Mouse (Mus musculus) adrenal gland, adult 8-10 months (tissue): ENCODE results near the gene Med25. TPM values are rescaled to one million over a fixed set of nuclear protein-coding genes. Genes with fewer than 3 reads are reported as not detected.

Source experiments
- DNase-seq: peaks from one replicate; pipeline ENCODE4 v3.0.0; 2022
- total RNA-seq, 4 experiments: library from RNA; stranded (reverse); gene quantifications; 2 replicates each; pipeline ENCODE4 v1.2.4; 2022

Med25 gene
- total RNA-seq, result 100 to 1,000 TPM in 2 of 4 experiments, 10 to 100 TPM in 2; 85.0 to 118 (median 96.5) TPM

DNA sequence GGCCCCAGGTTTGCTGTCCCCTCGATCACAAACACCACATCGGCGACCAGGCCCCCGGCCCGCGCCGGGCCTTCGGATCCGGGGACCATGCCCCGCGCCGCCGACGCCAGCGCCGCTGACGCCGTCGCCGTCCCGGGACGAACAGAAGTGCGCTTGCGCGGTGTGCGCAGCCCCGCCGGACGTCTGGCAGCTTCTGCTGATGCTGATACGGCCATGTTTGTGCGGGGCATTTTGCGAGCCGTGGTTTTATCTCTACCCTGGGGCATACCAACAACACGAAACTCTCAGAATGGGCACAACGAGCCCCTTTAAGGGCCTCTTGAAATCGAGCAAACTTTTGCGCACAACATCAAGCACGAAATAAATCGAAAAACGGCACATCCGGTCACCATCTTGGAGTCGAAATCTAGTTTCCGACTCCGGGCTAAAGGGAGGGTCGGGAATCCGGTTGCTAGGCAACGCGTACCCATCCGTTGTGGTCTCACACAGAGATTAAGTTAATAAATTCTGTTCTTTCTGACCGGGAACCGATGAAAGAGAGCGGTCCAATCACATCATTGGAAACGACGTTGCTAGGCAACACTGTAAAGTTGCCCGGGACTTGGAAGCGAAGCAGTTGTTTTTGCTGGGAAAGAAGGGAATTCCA lies at the start of gene Med25:
Med25 (minus strand) TSS at position 437 of the 646 bp plus-strand sequence.
- DNase-seq, result peak; percentile 92

DNA sequence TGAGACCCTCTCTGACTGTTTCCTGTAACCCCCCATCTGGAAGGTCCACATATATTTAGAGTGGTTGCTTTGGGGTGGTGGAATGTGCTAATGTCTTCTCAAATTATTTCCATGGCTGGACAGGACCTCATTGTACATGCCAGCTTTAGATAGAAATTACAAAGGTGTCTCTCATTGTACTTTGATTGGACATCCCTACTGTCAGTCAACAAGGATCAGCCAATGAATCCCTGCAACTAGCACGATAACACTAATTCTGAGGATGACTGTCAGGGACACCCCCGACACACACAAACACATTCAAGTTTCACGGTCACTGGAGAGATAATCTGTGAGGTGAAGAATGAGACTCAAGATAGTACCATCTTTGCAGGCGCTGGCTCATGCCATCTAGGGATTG lies 46.2 kb upstream of the Med25 start:
- no peak for DNase-seq

DNA sequence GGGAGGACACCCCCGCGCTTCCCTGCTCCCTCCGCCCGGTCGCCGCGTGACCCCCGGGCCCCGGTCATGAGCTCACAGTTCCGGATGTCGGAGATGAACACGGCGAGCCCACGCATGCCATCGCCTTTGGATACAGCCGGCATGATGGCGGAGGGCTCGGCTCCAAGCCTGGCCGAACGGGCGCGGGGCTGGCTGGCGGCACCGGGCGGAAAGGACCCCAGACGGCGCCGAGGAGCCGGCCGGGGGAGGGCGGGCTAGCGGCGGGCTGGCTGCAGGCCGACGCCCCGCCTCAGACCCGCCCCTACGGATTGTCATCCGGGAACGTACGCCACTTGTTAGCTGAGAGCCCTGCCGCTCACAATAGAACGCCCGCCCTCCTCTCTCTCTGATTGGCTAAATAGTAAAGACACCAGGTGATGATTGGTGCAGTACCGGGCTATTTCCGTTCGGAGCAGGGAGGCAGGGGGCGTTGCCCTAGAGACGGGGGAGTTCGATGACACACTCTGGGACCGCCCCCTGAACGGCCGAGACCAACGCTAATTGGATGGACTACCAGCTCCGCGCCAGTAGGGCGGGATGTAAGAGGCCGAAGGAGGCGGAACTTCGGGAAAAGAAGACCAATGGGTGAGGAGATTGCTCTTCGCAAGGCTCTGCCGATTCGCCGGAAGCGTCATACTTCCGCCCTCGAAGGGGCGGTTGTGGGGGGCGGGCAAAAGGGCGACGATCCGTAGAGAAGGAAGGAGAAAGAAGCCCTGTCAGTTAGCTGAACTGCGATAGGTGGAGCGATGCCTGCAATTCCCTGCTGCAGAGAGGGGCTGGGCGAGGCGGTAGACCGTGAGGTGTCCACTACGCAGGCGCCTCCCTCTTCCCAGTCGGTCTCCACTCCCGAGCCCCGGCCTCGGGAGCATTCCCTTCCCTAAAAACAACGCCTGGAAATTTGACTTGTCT lies 37.0 kb upstream of the Med25 start, which contains the start of gene Ap2a1:
Ap2a1 (minus strand) TSS at position 293 of the 948 bp plus-strand sequence.
- peak; percentile 100 for DNase-seq

DNA sequence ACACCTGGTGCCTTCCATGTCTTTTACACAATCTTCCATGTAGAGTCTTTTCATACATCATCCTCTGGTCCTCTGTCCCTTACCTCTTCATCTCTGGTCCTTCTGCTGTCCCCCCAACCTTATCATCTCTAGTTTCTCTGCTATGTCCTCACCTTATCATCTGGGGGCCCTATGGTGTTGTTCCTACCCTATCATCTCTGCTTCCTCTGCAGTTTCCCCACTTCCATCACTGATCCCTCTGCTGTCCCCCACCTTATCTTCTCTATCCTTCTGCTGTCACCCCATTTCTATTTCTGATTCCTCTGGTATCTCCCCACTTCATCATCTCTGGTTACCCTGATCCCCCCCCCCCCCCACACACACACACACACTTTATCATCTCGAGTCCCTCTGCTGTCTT lies 36.1 kb upstream of the Med25 start:
- DNase-seq, result no peak

DNA sequence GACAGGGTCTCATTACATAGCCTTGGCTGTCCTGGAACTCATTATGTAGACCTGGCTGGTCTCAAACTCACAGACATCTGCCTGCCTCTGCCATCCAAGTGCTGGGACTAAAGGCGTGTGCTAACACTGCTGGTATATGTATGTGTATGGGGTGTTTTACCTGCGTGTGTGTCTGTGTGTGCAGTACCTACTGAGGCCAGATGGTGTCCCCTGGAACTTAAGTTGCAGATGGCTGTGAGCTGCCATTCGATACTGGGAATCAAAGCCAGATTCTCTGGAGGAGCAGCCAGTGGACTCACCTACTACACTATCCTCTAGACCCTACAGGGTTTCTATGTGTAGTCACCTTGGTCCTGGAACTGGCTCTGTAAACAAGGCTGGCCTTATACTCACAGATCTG lies 33.0 kb upstream of the Med25 start:
- DNase-seq, result no peak

DNA sequence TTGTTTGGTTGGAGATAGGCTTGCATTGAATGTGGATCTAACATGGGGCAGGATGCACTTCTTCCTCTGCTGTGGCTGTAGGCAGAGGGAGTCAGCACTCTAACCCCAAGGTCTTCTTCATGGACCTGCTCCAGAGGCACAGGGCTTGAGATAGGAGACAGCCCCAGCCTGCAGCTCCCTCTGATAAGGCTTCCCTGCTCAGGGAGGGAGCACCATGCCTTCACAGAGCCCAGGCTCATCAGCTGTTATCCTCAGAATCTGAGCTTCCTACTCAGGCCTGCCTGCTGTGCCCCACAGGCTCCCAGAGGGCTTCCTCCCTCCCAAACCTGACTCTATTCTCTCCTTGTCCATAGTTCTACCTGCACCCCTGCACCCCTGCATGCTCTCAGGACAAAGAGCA lies 30.0 kb upstream of the Med25 start:
- no peak for DNase-seq

DNA sequence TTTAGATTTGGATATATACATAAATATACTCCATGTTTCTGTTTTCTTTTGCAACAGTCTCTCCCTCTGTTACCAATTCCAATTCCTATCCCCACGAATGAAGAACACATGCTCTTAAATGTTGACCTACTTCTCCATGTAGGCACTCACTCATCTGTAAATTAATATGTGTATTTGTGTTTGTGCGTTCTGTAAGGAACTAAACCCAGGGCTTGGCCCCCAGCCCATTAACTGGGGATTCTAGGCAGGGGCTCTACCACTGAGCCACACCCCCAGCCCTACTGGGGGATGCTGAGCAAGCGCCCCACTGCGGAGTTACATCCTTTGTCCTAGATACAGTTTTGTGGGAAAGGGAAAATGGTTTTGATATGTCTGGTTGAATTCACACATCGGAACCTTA lies 26.6 kb upstream of the Med25 start:
- DNase-seq, result no peak

DNA sequence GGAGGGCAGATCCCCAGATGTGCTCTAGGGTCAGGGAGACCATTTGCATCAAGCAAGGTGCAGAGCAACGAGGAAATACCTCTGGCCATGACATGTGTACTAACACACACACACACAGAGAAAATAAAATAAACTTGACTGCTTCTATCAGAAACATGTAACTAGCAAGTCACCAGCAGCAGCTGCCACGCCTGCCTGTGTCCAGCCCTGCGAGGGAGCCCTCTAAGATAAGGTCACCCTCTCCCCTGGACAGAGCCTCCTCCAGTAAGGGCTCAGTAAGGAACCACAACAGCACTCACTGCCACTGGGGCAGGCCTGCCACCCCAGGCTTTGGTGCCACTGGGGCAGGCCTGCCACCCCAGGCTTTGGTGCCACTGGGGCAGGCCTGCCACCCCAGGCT lies 25.7 kb upstream of the Med25 start:
- no peak for DNase-seq

DNA sequence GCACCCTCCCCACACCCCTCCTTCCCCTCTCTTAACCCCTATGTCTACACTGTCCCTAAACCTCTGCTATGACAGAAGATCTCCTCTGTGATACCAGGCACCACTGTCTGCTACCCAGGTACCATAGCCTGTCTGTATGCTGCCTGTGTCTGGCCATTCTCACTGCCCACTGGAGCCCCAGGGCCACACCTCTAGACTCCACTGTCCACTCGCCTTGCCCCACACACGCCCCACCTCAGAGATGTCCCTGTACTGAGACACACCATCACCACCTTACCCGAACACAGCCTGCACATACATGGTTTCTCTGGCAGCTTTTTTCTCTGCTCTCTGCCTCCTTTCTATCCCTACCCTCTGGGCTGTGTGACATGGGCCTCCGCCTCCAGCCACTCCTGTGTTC lies 24.4 kb upstream of the Med25 start:
- DNase-seq, result no peak

DNA sequence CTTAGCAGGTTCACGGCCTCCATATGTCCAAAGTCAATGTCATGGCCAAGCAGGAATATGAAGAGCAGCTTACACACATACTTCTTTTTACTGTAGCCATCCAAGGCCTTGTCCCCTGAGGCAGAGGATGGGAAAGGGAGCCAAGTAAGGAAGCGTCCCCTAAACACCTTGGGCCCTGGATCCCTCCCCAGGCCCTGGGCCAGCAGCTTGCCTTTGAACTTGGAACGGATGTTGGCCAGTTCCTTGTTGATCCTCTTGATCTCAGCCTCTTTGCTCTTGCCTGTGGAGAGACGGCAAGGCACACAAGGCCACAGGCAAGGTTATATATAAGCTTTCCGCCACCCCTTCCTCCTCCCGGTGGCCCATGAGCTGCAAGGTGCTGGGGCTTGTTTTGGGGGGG lies 23.7 kb upstream of the Med25 start:
- no peak for DNase-seq

DNA sequence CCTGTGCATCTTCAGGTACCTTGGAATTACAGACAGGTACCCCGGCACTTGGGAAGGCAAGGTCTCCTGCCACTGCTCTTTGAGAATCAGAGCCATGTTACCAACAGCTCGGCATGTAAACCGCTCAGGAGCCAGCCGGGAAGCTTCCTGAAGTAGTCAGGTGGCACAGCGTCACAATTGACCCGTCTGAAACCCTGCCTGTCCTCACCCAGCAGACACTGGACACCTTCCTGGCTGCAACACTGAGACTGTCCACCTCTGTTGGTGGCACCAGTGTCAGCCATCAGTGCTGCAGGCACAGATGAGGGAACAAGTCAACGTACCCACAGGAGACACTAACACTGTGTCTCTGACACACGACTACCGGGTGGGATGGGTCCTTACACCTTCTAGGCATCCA lies 22.8 kb upstream of the Med25 start:
- DNase-seq, result no peak

DNA sequence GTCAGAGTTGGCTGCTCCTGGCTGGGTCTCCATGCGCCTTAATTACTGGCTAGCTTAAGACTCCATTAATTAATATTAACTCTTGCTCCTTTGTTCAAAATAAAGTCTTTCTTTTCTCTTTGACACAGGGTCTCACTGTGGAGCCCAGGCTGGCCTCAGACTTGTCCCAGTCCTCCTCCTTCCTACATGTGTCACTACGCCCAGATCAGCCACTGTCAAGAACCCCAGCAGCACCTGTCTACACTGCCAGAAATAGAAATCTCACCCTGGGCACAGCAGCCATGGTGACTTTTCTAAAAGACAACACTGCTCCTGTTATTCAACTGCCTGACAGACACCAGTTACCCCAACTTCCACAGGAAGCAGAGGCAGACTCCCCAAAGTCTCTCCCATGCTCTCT lies 21.9 kb upstream of the Med25 start:
- DNase-seq, result no peak

DNA sequence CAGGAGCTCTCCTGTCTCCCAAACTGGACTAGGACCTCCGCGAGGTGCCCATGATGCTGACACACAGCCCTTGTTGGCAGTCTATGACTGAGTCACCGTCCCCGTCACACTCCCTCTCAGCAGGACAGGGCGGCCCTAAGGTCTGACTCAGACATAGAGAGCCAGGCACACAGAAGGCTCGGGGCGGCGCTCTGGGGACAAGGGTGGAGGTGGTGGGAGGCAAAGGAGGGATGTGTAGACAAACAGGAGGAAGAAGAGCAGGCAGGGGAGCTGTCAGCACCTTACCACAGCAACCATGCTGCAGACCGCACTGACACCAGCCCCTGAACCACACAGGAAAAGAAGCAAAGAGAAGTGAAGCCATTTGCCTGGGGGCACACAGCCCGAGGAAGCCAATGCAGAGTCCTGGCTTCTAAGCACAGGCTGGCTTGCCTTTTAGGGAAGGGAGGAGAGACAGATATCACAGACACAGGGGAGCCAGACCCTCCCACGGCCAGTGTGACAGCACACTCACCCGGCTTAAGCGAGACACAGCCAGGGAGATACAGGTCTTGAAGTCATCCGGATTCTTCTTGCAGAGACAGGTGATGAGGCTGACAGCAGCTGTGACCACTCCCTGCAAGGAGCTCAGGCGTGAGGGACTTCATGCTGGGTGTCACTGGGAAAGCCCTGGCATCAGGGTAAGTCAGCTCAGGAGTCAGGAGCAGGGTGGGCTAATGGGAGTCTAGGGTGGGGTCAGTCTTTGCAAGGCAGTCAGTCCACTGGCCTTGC lies 16.4 kb upstream of the Med25 start:
- DNase-seq, result peak; percentile 83

DNA sequence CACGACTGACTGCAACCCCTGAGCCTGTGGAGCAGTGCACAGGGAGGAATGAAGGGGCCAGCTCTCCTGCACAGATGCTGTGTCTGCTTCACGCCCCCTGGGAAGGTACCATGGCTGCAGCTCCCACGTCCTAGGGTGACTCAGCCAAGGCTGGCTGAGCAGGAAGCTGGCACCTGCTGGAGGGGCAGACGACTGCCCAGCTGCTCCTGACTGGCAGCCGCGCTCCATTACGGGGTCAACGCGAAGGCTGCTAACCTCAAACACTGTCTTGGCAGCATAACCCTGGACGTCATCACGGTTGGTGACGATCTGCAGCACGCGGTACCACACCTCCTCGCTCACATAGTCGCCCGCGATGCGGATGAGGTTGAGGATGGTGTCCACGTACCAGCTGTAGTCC lies 12.9 kb upstream of the Med25 start:
- DNase-seq, result no peak

DNA sequence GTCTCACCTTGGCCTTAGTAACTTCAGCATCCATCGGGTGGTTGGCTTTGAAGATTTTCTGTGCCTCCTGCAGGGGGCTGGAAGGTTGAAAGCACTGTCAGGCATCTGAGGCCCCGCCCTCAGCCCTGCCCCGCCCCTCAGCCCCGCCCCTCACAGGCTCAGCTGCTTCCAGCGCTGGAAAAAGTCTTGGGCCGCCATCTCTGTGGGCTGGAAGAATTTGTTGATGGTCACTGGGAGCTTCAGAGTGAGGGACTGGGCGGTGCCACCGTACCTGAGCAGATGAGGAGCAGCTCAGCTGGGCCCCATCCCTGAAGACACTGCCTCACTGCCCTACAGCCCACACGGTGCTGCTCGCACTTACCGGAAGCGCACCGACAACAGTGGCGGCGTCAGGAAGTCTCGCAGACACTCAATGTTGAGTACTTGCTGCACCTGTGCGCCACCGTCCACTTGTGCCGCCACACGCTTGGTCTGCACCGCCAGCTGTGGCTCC lies 8.8 kb upstream of the Med25 start:
- no peak for DNase-seq

DNA sequence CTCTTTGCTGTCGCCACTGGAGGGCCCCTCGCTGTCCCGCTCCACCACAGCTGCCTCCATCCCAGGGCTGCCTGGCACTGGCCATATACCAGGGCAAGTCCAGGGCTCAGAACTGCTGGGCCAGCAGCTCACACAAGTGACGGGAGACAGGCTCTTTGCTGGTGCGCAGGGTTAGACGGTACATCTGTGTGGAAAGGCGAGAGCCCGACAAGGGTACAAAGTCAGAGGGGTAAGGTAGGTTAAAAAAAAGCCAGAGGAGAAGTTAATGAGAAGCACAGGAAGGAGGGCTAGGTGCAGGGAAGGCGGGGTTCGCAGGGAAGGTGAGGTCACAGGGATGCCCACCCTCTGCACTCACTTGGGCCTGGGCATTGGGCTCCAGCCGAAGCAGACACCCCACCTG lies 8.1 kb upstream of the Med25 start:
- no peak for DNase-seq

DNA sequence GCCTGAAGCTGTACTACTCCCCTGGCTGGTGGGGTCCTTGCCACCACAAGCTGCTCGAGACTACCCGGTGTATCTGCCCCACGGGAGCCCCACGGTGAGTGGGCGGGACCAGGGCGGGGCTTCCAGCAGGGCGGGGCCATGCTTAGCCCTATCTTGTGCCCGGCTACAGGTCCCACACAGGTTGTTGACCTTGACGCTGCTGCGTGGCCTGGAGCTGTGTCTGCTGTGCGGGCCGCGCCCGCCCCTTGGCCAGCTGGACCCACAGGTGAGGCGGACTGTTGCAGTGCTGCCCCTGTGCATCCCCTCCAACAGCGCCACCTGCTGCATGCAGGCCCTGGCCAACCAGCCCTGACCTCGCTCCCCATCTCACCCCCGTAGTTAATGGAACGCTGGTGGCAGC lies 6.1 kb upstream of the Med25 start:
- no peak for DNase-seq

DNA sequence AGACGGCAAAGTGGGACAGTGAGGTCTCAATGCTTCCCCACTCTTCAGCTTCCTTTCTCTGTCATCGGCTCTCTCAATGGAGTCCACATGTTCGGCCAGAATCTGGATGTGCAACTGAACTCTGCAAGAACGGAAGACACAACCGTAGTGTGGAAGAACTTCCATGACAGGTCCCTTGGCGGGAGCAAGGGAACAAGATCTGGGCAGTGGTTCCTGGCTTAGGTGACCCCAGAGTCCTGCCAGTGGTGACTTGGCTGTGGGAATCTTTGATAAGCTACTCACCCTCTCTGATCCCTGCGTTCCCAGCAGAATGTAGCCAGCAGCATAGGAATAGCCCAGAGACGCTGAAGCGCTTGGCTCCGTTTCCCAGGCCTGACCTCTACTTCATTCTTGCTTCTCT lies 4.0 kb upstream of the Med25 start:
- no peak for DNase-seq

DNA sequence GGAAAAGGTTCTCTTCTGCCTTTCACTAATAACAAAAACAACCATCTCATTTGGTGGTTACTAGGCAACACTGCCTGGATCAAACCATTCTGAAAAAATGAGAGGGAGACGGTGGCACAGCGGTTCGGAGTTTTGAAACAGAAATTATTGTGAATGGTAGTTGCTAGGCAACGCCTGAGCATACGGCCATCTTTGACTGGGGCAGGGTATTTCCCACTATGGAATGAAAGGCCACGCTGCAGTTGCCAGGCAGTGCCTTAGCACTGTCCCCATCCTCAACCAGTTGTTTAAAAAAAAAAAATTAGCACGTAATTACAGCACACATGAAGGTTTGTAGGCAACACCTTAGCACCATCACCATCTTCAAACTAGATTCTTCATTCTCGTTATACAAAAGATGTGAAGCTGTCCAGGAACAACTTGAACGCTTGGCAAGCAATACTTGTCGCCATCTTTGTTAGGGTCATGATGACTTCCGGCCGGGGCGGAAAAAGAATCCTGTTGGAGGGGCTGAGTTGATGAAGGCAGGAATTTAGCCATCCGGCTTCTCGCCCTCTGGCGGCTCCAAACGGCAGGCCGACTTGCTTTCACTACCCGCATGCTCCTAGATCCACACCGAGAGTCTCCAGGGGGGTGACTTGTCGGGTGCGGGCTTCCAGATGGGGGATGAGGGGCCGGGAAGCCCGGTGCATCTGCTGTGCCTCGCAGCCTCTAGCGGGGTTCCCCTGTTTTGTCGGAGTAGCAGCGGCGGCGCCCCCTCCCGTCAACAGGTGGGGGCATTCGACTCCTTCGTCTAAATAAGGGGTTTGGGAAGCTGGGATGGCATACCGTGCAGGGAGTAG lies 3.3 kb upstream of the Med25 start, which contains the start of gene Fuz:
Fuz (plus strand) TSS at position 487 of the 842 bp plus-strand sequence.
- DNase-seq, result peak; percentile 90

DNA sequence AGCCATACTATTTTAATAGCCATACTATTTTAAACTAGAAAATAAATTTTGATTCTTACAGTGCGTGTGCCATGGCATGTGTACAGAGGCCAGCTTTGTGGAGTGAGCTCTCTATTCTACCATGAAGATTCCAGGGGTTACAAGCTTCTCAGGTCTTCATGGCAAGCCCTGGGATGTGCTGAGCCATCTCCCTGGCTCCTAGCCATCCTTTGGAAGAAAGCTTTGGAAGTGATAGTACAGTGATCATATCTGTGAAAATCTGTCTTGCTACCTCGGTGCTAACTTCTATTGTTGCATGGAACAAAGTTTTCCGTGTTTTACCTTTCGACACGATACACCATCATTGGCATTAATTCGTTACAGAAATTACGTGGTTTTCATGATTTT lies 2.7 kb upstream of the Med25 start:
- DNase-seq, result no peak

DNA sequence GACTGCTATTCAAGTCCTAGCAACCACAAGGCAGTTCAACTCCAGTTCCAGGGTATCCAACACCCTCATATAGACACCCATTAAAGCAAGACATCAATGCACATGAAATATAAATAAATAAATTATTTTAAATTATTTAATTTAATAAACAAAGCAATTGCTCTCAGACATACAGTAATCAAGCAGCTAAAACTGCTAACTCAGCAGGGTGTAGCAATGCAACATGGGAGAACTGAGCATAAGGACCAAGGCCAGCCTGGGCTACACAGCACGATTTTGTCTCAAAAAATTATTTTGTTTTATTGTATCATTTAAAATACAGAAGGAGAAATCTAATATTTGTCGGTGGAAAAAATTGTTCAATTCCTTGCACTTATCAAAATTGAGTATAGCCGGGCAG lies 1.7 kb upstream of the Med25 start:
- DNase-seq, result no peak

DNA sequence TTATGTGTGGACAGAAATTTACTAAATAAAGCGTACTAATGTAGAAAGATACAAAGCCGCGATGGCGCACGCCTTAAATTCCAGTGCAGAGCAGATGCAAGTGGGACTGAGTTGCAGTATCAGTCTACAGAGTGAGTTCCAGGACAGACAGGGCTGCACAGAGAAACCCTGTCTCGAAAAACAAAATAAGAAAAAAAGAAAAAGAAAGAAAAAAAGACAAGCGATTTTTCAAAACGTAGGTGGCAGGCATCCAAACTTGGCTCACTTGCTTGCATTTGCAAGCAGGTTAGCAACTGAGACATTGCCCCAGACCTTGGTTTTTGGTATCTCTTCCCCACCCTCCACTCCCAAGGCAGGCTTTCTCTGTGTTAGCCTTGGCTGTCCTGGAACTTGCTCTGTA lies 685 bp upstream of the Med25 start:
- DNase-seq, result no peak
